Comparison of ENCODE assay signal across 12 mouse cellular contexts in genomic region chr19:35549381-35549780, GRCm38 (mm10).
"Had no signal": no experiment of that assay in that cellular context is flagged by ENCODE, and none has a peak within 500 bp of the region (broad histone marks: within the 10 kb centered on the region; RNA-seq: fewer than 3 reads in every experiment).

No protein-coding gene starts in this region.

- DNase-seq: retina, postnatal 1 day; right cerebral cortex, adult 18-20 months; right cerebral cortex, postnatal 14 days; right cerebral cortex, postnatal 25 days; right cerebral cortex, postnatal 4 days; spleen, adult 18-20 months; thymus, adult 18-20 months; thymus, adult 2 months; thymus, postnatal 14 days; thymus, postnatal 25 days; thymus, postnatal 36 days; thymus, postnatal 4 days had no signal
